Mouse (Mus musculus) lung, postnatal 4 days (tissue): ENCODE measurements around the gene Nbea.

Experiments
- DNase-seq, 2 experiments: peaks; one replicate each; pipeline ENCODE4 v3.0.0; 2021

Nbea gene

DNA sequence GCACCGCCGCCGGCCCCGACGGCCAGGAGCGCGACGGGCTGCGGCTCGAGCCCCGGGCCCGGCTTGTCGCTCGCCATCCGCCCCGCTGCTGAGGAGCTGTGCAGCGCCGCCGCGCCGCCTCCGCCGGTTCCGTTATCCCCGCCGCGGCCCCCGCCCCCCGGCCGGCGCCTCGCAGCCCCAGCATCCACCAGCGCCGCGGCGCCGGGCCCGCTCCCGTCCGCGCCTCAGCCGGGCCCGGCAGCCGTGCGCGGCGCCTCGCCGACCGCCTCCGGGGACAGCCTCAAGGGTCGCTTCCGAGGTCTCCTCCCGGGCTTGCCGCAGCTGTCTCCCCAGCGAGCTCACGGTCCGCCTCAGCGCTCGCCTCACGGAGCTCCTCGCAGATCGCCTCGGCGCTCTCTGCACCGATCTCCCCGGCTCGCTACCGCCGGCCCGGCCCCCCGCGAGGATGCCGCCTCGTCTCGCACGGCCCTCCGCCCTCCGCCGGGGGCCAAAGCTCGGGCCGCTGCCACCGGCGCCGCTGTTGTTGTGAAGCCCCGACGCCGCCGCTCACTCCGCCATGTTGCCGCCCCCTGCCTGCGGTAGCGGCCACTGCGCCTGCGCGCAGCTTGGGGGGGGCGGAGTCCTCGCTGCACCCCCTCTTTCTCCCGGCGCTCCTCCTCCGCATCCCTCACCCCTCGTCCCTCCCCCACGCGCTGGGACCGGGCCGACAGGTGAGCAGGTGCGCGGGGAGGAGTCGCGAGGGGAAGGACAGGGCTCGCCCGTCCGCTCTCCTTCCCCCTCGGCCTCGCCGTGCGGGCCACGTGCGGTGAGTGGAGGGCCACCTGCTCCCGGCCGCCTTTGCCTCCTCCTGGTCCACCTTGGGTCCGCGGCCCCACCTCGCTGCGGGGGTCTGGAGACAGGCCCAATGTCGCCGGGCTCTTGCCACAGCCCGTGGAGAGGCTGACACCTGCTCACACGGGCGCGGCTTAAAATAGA lies at the start of gene Nbea:
Gene Nbea (minus strand): TSS at position 543 of the 975 bp plus-strand sequence.
- peak; percentile 89 to 91 for DNase-seq

DNA sequence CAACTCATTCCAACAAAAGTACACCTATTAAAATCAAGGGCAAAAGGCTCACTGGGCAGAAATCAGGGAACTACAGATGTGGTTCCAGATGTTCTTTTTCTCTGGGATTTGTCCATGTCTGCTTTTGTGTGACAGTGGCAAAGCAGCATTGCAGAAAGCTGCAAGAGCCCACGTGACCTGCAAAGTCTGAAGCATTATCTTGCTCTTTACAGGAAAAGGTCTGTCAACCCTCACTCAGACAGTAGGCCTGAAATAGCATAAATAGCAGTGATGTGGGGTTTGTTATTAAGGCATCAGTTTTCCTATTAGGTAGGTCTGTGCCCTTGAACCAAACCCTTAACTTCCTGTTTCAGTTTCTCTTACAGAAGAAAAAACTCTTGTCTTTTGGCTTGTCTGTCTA lies 45.8 kb upstream of the Nbea start:
- no peak for DNase-seq

DNA sequence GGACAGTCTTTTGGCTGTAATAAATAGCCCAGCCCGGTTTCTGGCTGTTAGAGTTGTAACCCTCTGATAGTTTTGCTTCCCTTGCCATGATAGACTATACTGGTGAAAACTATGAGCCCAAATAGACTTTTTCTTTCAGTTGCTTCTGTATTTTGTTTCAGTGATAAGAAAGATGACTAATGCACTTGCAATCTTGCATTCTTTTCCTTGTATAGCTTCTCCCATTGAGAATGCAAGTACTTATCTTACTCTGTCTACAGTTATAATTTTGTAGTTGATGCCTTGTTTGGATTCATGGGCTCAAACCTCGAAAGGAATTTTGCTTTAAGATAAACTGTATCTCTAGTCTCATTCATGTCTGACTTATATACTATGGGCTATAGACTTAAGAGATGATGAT lies 32.5 kb upstream of the Nbea start:
- no peak for DNase-seq

DNA sequence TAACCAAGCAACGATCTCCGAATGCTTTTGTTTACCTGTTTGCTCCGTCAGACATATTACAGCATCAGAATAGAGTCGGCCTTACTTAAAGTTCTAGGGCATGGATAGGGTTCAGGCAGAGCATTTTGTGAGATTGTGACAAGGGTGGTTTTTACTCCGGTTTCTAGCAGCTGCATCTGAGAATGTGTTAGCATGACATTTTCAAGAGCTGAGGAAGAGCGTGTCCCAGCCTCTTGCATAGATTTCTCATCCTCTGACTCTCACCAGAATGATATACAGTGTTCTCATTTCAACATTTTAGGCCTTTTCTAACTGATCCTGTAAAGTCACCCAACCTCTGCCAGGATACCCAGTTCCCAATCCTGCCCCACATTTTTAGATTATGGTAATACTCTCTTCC lies 20.5 kb upstream of the Nbea start:
- no peak for DNase-seq

DNA sequence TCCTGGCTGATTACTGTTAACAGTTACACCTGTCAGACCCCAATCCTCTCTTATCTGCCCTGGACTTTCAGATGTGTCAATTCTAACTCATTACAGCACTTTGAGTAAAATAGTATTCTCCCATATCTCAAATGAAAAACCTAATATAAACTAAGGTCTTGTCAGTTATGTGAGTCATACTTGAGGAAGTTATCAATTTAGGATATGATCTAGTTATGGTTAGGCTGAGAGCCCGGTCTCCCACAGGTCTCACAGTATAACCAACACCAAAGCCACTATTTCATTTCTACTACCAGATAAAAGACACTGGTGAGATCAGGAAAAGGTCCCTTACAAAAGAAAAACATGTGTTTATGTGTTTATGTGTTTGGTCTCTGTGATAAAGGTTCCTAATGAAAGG lies 4.7 kb upstream of the Nbea start:
- DNase-seq, result no peak

DNA sequence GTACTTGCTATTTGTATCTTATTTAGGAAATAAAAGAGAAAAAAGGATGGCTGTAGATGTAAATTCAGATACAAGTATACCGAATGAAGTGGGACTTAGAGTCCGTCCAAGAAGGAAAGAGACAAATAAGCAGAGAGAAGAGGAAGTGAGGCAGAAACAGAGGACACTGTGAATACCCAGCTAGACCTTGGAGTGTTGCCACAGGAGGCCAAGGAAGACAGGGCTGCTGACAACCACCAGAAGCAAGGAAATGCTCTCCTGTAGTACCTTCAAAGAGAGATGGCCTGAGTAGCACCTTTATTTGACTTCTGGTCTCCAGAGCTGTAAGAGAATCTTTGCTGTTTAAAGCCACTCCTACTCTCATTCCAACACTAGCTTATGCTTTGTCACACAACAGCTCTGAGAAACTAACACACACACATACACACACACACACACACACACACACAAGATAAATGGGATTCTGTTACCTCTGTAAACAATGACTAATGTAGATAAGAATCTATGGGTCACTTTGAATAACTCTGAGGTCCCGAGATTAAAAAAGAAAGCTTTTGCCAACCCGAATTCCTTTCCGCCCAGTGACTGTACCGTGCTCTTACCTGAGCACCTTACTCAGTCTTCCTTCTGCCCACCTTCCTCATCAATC lies 3.8 kb upstream of the Nbea start:
- peak in 1 of 2 experiments; percentile 5 for DNase-seq

DNA sequence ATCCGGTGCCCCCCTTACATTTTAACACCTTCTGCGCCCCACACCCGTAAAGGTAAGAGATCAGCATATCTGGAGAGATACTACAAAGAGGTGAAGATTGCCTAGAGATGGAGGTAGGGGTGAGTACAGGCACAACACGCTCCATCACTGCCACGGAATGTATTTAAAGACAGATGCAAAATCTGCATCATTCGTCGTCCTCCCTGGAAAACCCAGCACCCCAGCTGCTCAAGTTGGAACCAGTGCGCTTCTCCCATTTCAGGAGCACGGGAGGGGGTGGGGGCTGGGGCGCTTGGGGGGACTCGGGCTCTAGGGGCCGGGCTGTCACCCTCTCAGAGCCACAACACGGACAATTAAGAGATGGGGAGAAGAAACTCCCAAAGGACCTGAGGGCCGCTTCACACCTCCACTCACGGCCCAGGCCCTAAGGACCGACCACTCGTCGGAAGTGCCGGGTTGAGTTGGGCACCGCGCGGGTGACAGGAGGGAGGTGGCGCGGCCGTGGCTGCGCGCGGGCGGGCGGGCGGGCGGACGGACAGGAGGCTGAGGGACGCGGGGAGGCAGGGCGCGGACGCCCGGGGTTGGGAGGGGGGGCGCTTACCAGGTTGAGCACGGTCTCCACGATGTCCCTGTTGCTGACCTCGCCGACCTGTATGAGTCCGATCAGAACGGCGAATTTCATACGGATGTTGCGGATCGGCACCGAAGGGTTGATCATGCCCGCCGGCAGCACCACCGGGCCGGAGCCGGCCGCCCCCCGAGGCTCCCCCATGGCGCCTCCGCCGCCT lies 936 bp downstream of the Nbea start:
- DNase-seq, result peak; percentile 21 to 37

DNA sequence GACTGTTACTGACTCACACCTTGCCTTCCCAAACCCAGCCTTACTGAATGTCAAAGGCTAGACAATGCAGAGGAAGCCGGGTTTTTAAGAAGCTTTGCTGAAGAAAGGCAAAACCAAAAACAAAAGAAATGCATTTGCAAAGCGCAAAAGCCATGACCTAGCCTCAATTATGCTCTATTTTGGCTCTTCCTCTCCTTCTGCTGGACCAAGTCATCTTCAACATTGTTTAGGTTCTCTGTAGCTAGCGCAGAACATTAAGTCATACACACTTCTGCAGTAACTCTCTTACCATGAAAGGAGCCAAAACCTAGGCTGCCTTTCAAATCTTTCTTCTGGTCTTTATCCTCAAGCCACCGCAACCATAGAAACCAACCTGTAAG lies 1.5 kb downstream of the Nbea start:
- no peak for DNase-seq

DNA sequence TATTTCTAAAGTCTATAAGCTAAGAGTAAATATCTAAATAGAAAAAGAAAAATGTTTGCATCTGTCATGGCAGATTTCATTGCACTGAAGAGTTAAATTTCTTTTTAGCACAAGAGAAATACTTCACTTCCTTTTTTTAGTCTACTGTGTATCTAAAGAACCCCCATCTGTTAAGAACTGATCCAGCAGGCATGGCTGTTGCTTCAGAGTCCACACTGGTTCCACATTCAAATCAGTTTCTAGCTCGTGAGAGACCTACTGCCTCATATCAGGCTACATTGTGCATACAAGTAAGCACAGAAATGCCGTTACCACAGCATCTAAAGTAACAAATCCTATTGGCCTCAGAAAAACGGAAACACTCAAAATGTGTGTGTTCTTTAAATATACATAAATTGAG lies 2.5 kb downstream of the Nbea start:
- no peak for DNase-seq

DNA sequence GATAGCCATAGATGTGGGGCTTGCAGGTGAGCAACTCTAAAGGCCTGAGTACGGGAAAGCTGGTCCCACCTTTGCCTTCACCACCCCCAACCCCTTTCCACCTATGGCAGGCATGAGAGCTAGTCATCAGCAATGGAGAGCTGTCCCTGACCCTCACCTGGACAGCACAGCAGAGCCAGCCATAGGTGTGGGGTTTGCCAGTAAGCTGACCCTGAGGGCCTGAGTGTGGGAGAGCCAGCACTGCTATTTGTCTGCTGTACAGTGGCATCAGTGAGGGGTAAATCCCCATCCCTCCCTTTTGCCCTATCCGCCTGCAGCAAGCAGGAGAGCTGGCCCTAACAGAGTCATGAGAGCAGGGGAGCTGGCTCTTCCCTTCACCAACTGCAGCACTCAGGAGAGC lies 25.6 kb downstream of the Nbea start:
- DNase-seq, result no peak

DNA sequence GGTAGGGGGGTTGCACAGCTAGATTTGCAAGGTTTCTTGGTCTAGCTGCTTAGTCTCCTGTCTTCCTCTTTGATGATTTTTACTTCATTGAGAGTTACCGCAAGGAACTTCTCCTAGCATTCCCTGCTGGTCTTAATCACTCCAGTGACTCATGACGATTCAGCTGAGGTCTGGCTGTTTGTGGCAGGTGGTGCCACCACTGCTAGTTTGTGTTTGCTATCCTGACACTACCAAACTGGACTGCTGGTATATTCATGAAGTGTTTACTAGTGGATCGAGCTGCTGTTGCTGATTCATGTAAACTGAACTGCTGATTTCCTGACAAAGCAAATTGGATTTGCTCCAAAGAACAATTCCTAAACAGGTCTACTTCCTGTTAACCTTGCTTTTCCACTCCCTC lies 56.8 kb downstream of the Nbea start:
- peak in 1 of 2 experiments; percentile 14 for DNase-seq

DNA sequence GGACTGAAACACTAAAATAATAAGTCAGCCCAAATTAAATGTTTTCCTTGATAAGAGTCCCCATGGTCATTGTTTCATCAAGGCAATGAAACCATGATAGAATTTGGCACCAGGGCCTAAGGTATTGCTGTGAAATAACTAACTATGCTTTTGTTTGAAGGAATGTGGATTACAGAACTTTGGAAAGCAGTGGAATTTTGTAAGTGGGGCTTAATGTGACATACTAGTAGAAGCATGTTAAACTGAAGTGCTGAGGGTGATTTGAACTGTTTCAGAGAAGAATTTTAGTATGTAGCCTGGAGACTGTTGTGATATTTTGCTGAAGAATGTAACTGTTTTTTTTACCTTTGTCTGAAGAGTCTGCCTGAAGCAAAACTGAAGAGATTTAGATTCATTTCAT lies 66.9 kb downstream of the Nbea start:
- no peak for DNase-seq

DNA sequence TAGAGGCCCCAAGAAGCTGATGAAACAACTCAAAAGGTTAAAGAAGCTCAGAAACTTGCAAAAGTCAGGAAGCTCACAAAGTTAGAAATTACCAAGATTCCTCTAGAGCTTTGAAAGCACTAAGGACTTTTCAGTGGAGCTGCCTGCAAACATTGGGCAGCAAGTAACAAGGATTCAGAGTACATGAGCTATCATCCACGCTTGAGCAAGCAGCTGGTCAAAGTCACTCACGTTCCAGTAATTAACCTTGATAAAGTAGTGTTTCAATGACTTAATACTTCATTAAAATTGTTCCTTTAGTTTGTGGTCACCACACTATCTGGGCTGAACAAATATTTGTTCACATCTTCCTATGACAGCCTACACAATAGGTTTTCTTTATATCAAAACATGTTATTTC lies 75.4 kb downstream of the Nbea start:
- DNase-seq, result no peak

DNA sequence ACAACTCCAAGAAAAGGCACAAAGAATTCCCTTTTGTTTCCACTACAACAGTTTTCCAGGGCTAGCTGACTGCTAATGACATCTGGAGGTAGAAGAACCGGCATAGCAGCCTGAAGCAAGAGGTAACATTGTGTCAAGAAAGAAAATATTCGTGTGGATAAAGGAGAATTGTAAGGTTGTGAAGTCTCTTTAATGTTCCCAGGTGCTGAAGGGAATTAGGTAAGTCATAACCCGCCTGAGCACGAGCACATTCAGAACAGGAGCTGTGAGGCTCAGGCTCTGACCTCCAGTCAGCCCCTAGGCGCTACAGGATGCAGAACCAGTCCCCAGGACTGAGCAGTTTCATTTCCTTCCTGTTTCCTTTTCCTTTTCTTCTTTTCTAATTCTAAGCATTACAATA lies 86.4 kb downstream of the Nbea start:
- DNase-seq, result no peak

DNA sequence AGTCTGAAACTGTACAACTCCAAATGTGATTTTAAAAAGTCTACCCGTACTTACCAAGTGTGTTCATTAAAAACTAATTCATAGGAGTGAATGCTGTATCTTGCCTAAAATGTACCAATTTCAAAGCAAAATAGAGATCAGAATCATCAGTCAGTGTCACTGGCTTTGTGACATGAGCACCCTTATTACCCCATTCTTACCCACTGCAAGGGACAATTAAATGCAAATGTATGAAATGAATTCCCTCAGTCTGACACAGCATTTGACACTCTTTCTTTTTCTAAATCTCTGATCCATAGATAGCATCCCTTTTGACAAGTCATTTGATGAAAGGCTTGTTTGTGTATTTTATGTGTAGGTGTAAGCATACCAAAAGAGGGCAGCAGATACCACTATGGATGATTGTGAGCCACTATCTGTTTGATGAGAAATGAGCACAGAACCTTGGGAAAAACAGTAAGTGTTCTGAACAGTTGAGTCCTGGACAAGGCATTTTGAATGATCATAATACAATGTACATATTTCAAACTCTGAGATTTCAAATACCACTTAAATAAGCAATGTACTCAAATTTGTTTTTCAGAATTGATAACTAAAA lies 104.4 kb downstream of the Nbea start:
- DNase-seq, result no peak

DNA sequence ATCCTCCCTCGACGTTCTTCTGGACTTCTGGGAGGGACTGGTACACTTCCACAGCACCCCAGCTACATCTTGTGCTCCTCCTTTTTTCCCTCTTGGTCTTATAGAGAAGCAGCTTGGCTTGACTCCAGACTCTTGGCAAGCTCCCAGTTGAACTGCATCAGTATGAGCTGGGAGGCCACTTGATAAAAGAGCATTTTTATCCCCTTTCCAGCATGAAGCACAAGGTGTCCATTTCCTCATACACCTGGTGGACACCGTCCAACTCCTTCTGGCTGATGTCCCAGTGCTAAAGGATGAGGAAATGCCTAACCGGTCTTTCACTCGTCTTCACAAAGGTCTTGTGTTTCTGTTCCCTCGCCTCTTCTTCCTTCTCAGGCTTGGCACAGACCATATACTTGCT lies 115.7 kb downstream of the Nbea start:
- DNase-seq, result peak; percentile 54 to 72

DNA sequence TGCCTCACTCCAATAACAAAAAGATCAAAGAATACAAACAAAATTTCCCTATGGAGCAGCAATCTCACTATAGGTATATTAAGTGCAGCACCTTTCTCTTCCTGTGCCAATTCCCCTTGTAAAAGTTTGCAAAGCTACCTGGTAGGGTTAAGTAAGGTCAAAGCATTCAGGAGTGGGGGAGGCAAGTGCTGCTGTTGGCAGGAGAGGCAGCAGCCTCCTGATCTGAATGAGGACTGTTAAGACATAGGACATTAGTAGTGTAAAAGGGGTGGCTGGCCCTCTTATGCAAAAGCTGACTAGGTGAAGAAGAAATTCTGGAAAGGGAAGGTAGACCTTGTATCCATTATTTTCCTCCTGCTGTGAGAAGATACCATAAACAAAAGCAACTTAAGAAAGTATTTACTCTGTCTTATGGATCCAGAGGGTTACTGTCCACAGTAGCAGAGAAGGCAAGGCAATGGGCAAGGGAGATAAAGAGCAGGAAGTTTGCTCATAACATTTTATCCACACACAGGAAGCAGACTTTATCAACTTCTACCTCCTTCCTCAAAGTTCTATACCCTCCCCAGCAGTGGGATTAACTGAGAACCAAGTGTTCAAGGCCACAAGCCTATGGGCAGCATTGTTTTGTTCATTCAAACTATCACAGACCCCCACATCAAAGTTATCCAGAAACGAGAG lies 117.0 kb downstream of the Nbea start:
- DNase-seq, result peak in 1 of 2 experiments; percentile 20

DNA sequence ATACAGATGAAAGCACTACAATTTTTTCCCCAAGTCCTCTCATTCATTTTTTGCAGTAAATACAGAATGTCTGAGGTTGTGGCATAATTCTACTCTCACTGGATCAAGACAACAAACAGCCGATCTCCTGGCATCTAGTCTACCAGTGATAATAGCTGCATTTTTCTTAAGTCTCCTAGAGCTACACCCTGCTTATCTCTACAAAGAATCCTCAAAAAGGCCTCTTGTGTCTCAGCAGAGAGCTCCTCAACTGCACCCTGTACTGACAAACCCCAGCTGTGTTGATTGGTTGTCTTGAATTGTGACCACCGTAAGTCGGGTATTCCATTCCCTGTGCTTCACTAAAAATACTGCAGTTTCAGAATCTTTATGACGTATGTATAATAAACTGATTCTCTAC lies 118.3 kb downstream of the Nbea start:
- DNase-seq, result no peak

DNA sequence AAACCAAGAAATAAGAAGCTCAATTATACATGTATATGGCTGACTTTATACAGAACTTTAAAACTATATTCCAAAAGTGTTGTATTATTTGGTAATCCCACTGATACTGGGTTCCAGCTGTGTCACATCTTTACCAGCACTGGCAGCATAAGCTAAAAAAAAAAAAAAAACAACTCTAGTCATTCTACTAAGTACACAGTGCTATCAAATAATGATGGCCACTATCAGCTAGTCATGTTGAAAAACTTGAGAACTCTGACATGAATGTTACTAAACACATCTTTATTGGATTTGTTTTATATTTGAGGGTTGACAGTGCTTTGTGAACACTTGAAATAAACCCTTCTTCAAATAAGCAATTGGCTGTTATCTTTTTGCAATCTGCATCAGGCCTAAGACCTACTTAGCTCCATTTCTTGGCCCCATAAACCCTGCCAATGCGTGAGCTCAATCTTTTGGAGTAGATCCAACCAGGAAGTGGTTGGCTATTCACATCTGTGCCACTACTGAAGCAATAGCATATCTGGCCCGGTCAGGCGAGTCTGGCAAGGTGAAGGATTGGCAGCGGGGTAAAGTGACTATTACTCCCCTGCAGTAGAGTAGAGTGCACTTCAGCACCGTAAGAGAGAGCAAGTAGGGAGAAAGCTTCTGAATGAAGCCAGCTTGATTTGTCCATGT lies 137.7 kb downstream of the Nbea start:
- DNase-seq, result peak; percentile 20 to 51

DNA sequence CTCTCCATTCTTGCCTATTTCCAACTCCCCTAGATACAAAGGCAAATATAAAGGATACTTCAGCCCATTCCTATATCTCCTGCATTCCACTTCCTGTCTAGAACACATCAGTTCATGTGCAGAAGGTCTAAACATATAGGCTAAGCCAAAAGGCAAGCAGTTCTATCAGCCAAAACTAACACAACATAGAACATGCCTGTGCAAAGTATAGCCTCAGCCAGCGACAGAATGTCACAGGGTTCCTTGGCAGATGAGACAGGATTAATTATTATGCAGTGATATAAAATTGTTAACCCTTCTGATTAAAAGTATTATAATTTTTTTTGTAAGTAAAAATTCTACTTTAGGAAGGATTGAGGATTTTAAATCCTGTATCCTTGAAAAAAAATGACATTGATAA lies 140.4 kb downstream of the Nbea start:
- DNase-seq, result no peak

DNA sequence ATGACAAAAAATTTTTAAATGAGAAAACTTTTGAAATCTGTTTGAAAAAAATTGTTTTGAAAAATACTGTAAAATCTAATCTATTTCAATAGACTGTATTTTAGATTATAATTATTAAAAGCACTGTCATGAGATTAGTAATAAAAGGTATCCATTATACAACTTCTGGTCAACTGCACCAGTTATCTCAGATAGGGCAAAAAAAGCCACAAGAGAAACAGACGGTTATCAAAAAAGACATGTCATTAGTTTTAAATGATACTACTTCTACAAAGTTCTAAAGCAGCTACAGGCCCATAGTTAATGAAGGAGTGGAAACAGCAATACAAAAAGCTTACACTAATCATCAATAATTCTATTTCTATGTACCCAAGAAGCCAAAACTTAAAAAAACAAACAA lies 144.0 kb downstream of the Nbea start:
- DNase-seq, result no peak

DNA sequence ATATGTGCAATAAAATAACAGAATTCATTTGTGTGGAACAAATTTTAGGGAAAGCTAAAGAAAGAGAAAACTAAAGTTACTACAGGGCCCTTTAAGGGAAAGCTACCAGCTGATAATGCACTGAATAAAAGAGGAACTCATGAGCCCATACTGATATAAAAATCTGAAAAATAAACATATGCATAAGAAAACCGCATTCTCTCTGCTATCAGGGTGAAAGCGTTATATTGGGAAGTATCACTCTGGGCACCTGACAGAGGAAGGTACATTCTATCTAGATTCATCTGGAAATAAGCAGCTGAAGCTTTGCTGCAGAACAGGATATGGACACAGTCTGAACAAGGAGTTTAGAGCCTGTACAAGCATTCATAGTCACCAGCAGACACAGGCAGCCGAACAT lies 148.9 kb downstream of the Nbea start:
- no peak for DNase-seq
